Mouse (Mus musculus) liver, embryonic 14.5 days (tissue): ENCODE measurements around the gene Scml4. TPM values are rescaled to one million over a fixed set of nuclear protein-coding genes. Genes with fewer than 3 reads are reported as not detected.

Experiments
- ATAC-seq: fragments of 200-750 bp; cut with Nextera tagmentation; 2 replicates; pipeline ENCODE4 v1.8.0; 2017; ENCODE audit warnings: moderate number of reproducible peaks, mild to moderate bottlenecking, moderate library complexity; ENCODE audit not compliant: insufficient read depth
- DNase-seq, 3 experiments: peaks; one replicate each; pipeline ENCODE4 v3.0.0-alpha.2; 2012 to 2013; ENCODE audit warnings: low read depth in 3 of 3, low spot score in 3 of 3
- H3K27ac ChIP-seq: fragments of 300-500 bp; sonication (generic); 2 replicates; pipeline ENCODE4 v1.5.1; 2014; ENCODE audit warnings: moderate library complexity, mild to moderate bottlenecking, control low read depth, inconsistent platforms
- H3K27me3 ChIP-seq: fragments of 300-500 bp; sonication (generic); 2 replicates; pipeline ENCODE4 v1.6.1; 2014; ENCODE audit warnings: mild to moderate bottlenecking, low read length, moderate library complexity; ENCODE audit not compliant: control insufficient read depth, insufficient read depth
- H3K36me3 ChIP-seq: fragments of 300-500 bp; sonication (generic); replicated peaks from 2 replicates; pipeline ENCODE4 v1.6.1; 2014; ENCODE audit warnings: low read depth; ENCODE audit not compliant: control insufficient read depth, insufficient read depth
- H3K4me1 ChIP-seq, 2 experiments: fragments of 200-500 bp in 1 of 2; fragments of 300-500 bp in 1 of 2; sonication (generic) in 1 of 2; replicated peaks; 2 replicates each; pipeline ENCODE4 v1.6.1; 2012 to 2014; ENCODE audit warnings: antibody characterized with exemption in 1 of 2, inconsistent platforms in 1 of 2, low read length in 1 of 2; ENCODE audit not compliant: control insufficient read depth in 2 of 2, insufficient read depth in 2 of 2
- H3K4me2 ChIP-seq: fragments of 300-500 bp; sonication (generic); 2 replicates; pipeline ENCODE4 v1.6.1; 2014; ENCODE audit warnings: low read depth, mild to moderate bottlenecking, control low read depth, moderate library complexity
- H3K4me3 ChIP-seq, 2 experiments: fragments of 200-500 bp in 1 of 2; fragments of 300-500 bp in 1 of 2; sonication (generic) in 1 of 2; 2 replicates each; pipeline ENCODE4 v1.5.1; 2012 to 2014; ENCODE audit warnings: low read depth in 2 of 2, low read length in 2 of 2, mild to moderate bottlenecking in 2 of 2, control low read depth in 1 of 2, inconsistent platforms in 1 of 2, moderate library complexity in 1 of 2; ENCODE audit not compliant: insufficient read depth in 1 of 2
- H3K9ac ChIP-seq: fragments of 300-500 bp; sonication (generic); replicated peaks from 2 replicates; pipeline ENCODE4 v1.6.1; 2014; ENCODE audit warnings: mild to moderate bottlenecking, control low read depth, moderate library complexity
- H3K9me3 ChIP-seq: fragments of 300-500 bp; sonication (generic); 2 replicates; pipeline ENCODE4 v1.6.1; 2016; ENCODE audit warnings: low read length, mixed read lengths; ENCODE audit not compliant: control insufficient read depth
- CTCF ChIP-seq: IDR thresholded peaks from 2 replicates; pipeline ENCODE4 v1.5.1; 2016; ENCODE audit warnings: antibody characterized with exemption, low read depth, control low read depth
- EP300 ChIP-seq: IDR thresholded peaks from 2 replicates; pipeline ENCODE4 v1.6.1; 2016; ENCODE audit warnings: antibody characterized with exemption, low read depth
- WGBS: fragments of 180-500 bp; shearing (Covaris S2); extraction: QIAGEN DNeasy Blood & Tissue Kit; methylation state at CpG from one replicate; pipeline ENCODE4 v1.1.7; 2014; ENCODE audit not compliant: insufficient replicate concordance; 5-methylcytosine and 5-hydroxymethylcytosine counted together
- polyA plus RNA-seq, 2 experiments: library from polyadenylated mRNA; depleted of rRNA in 1 of 2; stranded (reverse) in 1 of 2; unstranded in 1 of 2; fragments of >200 nt; fragmentation: Nextera tagmentation in 1 of 2; extraction: Ambion mirVana in 1 of 2; gene quantifications; 2 replicates each; pipeline versions ENCODE4 v1.2.1 to v1.2.3; 2012 to 2014

Gene Scml4
- polyA plus RNA-seq, 2 experiments = 0.15 to 0.19 TPM

DNA sequence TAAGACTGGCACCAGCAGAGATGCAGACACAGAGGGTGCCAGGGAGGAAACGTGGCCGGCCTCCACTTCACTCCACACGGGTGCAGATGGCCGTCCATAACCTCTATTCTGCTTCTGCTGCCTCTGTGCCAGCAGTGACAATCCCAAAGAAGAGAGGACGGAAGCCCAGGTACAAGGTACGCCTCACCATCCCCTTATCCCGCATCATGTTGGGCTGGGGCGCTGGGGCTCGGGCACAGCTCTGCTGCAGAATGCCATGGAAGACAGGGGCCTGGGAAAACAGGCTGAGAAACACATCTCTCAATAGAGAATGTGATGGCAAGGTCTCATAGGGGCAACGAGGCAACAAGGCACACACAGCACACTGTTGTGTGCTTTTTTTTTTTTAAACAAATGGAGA lies 51.9 kb downstream of the Scml4 start:
- no peak for TF ChIP-seq EP300
- no peak for TF ChIP-seq CTCF
- no peak overlapping the region for H3K9ac ChIP-seq
- ATAC-seq (no peak), DNase-seq (no peak)
- no peaks in the 10 kb centered on the region for H3K9me3 ChIP-seq
- H3K4me3 ChIP-seq = no peak overlapping the region
- WGBS = 72% methylated on average over 10 of the region's 10 CpGs
- H3K4me1 ChIP-seq = peaks cover 0 to 3% of the 10 kb centered on the region in 2 experiments; a peak in 1 of 4 replicates
- no peaks in the 10 kb centered on the region for H3K36me3 ChIP-seq
- H3K4me2 ChIP-seq = no peak overlapping the region
- no peaks in the 10 kb centered on the region for H3K27me3 ChIP-seq
- H3K27ac ChIP-seq = no peak overlapping the region

DNA sequence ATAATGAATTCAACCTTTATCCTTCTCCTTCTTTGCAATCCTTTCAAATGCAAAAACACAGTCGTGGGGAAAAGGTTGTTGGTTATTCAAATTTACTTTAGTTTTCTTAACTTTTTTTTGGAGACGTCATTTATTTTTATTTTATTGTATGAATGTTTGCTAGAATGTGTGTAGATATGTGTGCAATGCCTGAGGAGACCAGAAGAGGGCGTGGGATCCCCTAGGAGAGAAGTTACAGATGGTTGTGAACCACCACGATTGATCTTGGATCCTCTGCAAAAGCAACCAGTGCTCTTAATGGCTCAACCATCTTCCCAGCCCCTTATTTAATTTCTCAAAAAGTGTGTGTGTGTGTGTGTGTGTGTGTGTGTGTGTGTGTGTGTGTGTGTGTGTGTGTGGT lies 53.0 kb downstream of the Scml4 start:
- 32% methylated on average over 4 of the region's 4 CpGs for WGBS
- peaks cover 0 to 3% of the 10 kb centered on the region in 2 experiments; a peak in 1 of 4 replicates for H3K4me1 ChIP-seq
- no peak overlapping the region for H3K27ac ChIP-seq
- DNase-seq (no peak), ATAC-seq (no peak)
- no peaks in the 10 kb centered on the region for H3K36me3 ChIP-seq
- H3K4me2 ChIP-seq = no peak overlapping the region
- TF ChIP-seq CTCF (peak; percentile 17; the same call in 1 of the 2 replicates), EP300 (no peak)
- H3K9me3 ChIP-seq = no peaks in the 10 kb centered on the region
- H3K9ac ChIP-seq = no peak overlapping the region
- H3K4me3 ChIP-seq = no peak overlapping the region
- H3K27me3 ChIP-seq = no peaks in the 10 kb centered on the region

DNA sequence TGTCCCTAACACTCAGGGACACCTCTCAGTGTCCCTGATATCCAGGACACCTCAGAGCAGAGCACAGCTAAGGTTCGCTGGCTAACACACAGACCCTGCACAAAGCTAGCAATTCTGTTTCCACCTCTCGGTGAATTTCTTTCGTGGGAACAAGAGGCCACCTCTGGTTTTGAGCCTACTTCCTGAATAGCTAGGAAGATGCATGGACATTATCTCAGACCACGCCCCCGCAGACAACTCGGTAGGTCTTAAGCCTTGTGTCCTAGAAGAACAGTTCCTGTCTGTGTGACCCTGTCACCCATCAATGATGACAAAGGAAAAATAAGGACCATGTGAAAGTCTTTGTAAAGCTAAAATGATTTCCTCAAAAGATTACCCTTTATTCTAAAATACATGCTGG lies 54.0 kb downstream of the Scml4 start:
- no peak overlapping the region for H3K27ac ChIP-seq
- 18% methylated on average over 6 of the region's 6 CpGs for WGBS
- H3K27me3 ChIP-seq = no peaks in the 10 kb centered on the region
- no peak overlapping the region for H3K9ac ChIP-seq
- H3K36me3 ChIP-seq = no peaks in the 10 kb centered on the region
- no peak overlapping the region for H3K4me3 ChIP-seq
- H3K4me1 ChIP-seq = peaks cover 0 to 3% of the 10 kb centered on the region in 2 experiments; a peak in 1 of 4 replicates
- ATAC-seq (no peak), DNase-seq (no peak)
- no peaks in the 10 kb centered on the region for H3K9me3 ChIP-seq
- no peak overlapping the region for H3K4me2 ChIP-seq
- TF ChIP-seq CTCF = no peak
- TF ChIP-seq EP300 = no peak

DNA sequence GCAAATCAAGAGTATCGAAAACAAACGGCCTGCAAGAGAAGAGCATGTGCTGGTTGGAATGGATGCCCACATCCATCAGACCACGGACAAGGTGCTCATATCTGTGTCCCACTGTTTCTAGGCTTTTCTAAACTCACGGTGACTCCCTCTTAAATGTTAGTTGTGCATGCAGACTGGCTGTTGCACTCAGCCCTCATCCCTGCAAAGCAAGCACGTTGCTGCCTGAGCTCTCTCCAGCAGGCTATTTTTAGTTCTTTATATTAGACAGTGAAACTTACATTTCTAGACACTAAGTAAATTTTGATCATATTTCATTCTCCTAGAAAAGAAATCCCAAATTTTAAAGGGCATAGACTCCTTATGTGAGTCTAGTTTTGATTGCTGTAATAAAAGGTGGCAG lies 57.2 kb downstream of the Scml4 start:
- no peak overlapping the region for H3K4me3 ChIP-seq
- DNase-seq (no peak), ATAC-seq (no peak)
- 61% methylated on average over 5 of the region's 5 CpGs for WGBS
- no peaks in the 10 kb centered on the region for H3K36me3 ChIP-seq
- no peaks in the 10 kb centered on the region for H3K9me3 ChIP-seq
- no peak for TF ChIP-seq EP300
- no peak for TF ChIP-seq CTCF
- H3K27me3 ChIP-seq = no peaks in the 10 kb centered on the region
- H3K27ac ChIP-seq = no peak overlapping the region
- H3K9ac ChIP-seq = no peak overlapping the region
- peaks cover 0 to 3% of the 10 kb centered on the region in 2 experiments; a peak in 1 of 4 replicates for H3K4me1 ChIP-seq
- H3K4me2 ChIP-seq = no peak overlapping the region

DNA sequence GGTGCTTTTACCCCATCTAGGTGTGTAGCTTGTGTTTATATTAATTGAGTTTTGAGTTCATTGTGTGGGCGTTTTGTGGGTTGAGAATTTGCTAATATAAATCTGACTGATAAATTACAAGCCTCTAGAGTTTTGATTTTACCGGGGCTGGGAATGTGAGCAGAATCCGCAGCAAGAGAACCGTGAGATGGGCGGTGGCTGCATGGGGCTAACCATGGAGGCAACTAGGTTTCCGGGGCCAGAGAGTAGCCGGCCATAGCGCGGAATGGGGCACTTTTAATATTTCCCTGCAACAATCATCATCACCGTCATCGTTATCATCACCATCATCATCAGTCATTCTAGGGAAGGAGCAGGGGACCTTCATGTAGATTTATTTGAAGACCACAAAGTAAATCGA lies 59.6 kb downstream of the Scml4 start:
- 74% methylated on average over 12 of the region's 12 CpGs for WGBS

More for the DNA sequence above, 59.6 kb downstream of the Scml4 start:
- no peaks in the 10 kb centered on the region for H3K9me3 ChIP-seq
- H3K4me2 ChIP-seq = no peak overlapping the region
- no peaks in the 10 kb centered on the region for H3K4me1 ChIP-seq
- no peaks in the 10 kb centered on the region for H3K27me3 ChIP-seq
- H3K27ac ChIP-seq = no peak overlapping the region
- no peak for DNase-seq
- H3K4me3 ChIP-seq = no peak overlapping the region
- no peak overlapping the region for H3K9ac ChIP-seq
- TF ChIP-seq CTCF = no peak
- no peak for TF ChIP-seq EP300
- no peaks in the 10 kb centered on the region for H3K36me3 ChIP-seq
- ATAC-seq = no peak
